Mouse (Mus musculus) thymus, adult 2 months (tissue): ENCODE results near the gene Taf1d.
"Not testable (repeated sequence)": the region's sequence is repeated elsewhere in the genome, so short reads cannot be mapped to it uniquely, and the experiment has no call there.

ENCODE experiments used
- CTCF ChIP-seq: fragments of 200-500 bp; IDR thresholded peaks from 2 replicates; pipeline ENCODE4 v1.5.1; 2012; ENCODE audit warnings: mild to moderate bottlenecking, control low read depth, low read length, moderate library complexity, borderline replicate concordance; ENCODE audit not compliant: control insufficient read depth, poor library complexity, insufficient read depth; ENCODE audit errors: extremely low read depth
- POLR2A ChIP-seq: fragments of 200-500 bp; IDR thresholded peaks from 2 replicates; pipeline ENCODE4 v1.6.1; 2012; ENCODE audit warnings: mild to moderate bottlenecking, low read length, control low read depth, moderate library complexity; ENCODE audit not compliant: control insufficient read depth, poor library complexity, insufficient read depth; ENCODE audit errors: extremely low read depth

DNA sequence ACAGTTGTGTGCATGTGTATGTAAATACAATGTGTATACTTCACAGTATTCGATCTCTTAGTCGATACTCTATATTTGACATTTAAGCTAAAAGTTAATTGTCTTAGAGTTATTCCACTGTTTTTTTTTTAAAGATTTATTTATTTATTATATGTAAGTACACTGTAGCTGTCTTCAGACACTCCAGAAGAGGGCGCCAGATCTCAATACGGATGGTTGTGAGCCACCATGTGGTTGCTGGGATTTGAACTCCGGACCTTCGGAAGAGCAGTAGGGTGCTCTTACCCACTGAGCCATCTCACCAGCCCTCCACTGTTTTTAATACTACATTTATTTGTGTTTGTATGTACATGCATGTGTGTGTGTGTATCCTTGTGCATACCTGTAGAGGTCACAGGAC, 4.0 kb upstream of the Taf1d start:
- TF ChIP-seq CTCF, POLR2A: not testable (repeated sequence)
